Mouse (Mus musculus) myocyte (in vitro differentiated cells): ENCODE measurements around the gene Cacna2d3.

Experiments
- CEBPB ChIP-seq: IDR thresholded peaks from 2 replicates; pipeline ENCODE4 v1.6.1; 2011; ENCODE audit warnings: mild to moderate bottlenecking, moderate library complexity; ENCODE audit not compliant: poor library complexity, insufficient read depth, severe bottlenecking
- E2F4 ChIP-seq: IDR thresholded peaks from one replicate; pipeline ENCODE4 v1.6.1; 2011; ENCODE audit warnings: mild to moderate bottlenecking, control low read depth, moderate library complexity; ENCODE audit not compliant: insufficient read depth
- POLR2A ChIP-seq: IDR thresholded peaks from one replicate; pipeline ENCODE4 v1.6.1; 2011; ENCODE audit warnings: low read depth, mild to moderate bottlenecking, control low read depth, moderate library complexity; ENCODE audit not compliant: insufficient read length

GRCm38 (mm10) chr14:29530516-29530915 lies 191.1 kb downstream of the Cacna2d3 start:
- TF ChIP-seq CEBPB (no peak), E2F4 (no peak), POLR2A (no peak)
